Mouse (Mus musculus): ENCODE data around the gene Nfx1.
"Not testable (repeated sequence)": the region's sequence is repeated elsewhere in the genome, so short reads cannot be mapped to it uniquely, and the experiment has no call there.

The Nfx1 gene

DNA sequence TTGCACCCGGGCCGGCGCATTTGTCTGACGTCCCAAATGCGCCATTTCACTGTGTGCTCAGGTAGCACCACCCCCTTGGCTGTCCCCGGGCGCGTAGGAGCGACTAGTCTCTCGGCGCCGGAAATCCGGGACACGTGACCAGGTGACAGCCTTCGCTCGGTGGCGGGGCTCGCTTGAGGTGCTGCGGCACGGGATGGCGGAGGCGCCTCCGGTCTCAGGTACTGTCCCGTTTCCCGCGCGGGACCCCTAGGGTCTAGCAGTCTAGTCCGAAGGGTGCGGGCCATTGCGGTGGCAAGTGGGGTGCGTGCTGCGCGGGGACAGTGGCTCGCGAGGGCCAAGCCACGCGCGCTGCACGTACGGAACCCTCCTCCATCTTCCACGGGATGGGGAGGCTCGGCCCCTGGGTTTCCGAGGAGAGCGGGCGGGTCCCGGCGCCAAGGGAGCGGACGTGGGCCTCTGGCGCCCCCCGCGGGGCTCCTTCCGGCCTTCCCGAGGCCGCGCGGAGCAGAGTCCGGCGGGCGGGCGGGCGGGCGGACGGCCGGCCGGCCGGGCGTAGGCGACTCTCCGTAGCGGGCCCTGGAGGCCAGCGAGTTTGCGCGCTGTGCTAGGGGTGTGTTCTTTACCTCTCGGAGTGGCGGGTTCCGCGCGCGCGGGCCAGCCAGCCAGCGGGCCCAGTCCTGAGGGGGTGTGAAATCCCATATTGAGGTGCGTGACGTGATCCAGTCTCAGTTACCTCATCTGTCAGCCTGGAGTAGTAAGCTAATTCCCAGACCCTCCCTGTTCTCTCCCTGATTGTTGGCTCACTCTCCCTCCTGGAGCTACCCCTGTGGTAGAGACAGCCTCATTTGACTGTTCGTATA, at the start of gene Nfx1:
Nfx1 (plus strand) TSS at position 65 of the 860 bp plus-strand sequence.
- DNase-seq (ENCODE audit: low spot score in 2 of 2) = peak; percentile 92 to 95

DNA sequence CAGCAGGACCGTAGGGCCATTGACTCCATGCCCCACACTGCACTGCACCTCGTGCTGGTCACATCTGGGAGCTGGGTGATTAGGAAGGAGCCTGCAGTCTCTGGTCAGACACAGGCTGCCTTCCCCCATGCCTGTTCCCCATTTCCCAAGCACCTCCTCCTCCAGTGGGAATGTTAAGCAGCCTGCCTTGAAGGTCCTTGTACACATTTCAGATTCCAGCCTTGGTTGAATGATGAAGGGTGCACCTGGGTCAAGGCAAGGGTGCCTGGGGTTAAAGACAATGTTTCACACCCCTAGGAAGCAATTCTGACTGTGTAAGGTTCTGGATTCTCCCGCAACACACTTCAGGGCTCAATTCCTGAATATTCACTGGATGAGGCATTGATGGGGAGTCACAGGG, 49.4 kb upstream of the Nfx1 start:
- DNase-seq (ENCODE audit: low spot score in 2 of 2) = no peak

GRCm38 (mm10) chr4:40923087-40923651, 47.5 kb upstream of the Nfx1 start:
- no peak for DNase-seq (ENCODE audit: low spot score in 2 of 2)

DNA sequence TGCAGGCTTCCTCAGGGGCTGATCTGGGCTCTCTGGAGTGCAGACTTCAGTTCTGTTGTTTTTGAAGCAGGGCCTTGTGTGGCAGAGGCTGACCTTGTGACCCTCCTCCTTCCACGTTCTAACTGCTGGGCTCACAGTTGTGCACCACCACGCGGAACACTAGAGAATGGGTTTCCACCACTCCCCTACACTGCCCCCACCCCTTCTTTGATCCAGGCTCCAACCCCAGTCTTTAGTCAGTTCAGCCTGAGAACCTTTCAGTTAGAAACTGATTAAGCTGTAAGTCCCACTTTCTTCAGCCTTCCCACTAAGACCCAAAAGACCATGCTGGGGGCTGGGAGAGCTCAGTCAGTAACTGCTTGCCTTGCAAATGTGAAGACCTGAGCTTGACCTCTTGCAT, 45.1 kb upstream of the Nfx1 start:
- no peak for DNase-seq (ENCODE audit: low spot score in 2 of 2)

- no peak for DNase-seq (ENCODE audit: low spot score in 2 of 2)
Measured at GRCm38 (mm10) chr4:40929046-40929445, 41.7 kb upstream of the Nfx1 start.

DNA sequence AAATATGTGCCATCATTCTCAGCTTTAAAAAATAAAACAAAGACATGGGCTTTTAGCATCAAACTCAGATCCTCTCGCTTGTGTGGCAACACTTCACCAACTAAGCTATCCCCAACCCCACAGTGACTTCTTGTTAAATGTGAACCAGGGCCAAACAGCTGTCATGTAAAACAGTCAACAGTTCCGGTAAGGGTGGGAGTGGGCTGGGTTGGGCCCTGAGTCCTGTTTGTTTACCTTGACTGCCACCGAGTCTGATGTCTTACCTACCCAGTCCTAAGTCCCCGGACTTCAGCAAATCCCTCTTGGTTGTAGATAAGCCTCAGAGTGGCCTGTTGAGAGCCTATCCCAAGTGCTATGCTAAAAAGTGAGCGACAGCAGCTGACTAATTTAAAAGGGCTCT, 37.0 kb upstream of the Nfx1 start:
- no peak for DNase-seq (ENCODE audit: low spot score in 2 of 2)

GRCm38 (mm10) chr4:40934369-40934768, 36.3 kb upstream of the Nfx1 start:
- not testable (repeated sequence) for DNase-seq (ENCODE audit: low spot score in 2 of 2)

GRCm38 (mm10) chr4:40936175-40936839, 34.4 kb upstream of the Nfx1 start:
- no peak for DNase-seq (ENCODE audit: low spot score in 2 of 2)

DNA sequence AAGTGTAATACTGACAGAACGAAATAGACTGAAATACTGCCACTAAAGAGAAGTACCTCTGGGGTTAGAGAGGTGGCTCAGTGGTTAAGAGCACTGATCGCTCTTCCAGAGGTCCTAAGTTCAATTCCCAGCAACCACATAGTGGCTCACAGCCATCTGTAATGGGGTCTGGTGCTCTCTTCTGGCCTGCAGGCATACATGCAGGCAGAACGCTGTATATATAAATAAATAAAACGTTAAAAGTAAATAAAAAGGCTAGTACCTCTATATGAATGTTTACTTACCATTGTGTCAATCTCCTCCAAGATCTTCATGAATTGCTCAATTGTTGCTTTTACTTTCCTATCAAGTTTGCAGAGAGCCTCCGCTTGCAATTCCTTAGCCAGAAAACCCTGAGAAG, 31.9 kb upstream of the Nfx1 start:
- DNase-seq (ENCODE audit: low spot score in 2 of 2) = no peak

- no peak for DNase-seq (ENCODE audit: low spot score in 2 of 2)
Measured at GRCm38 (mm10) chr4:40943651-40944050, 27.1 kb upstream of the Nfx1 start.

GRCm38 (mm10) chr4:40946516-40947121, 24.1 kb upstream of the Nfx1 start:
- DNase-seq (ENCODE audit: low spot score in 2 of 2) = no peak

DNA sequence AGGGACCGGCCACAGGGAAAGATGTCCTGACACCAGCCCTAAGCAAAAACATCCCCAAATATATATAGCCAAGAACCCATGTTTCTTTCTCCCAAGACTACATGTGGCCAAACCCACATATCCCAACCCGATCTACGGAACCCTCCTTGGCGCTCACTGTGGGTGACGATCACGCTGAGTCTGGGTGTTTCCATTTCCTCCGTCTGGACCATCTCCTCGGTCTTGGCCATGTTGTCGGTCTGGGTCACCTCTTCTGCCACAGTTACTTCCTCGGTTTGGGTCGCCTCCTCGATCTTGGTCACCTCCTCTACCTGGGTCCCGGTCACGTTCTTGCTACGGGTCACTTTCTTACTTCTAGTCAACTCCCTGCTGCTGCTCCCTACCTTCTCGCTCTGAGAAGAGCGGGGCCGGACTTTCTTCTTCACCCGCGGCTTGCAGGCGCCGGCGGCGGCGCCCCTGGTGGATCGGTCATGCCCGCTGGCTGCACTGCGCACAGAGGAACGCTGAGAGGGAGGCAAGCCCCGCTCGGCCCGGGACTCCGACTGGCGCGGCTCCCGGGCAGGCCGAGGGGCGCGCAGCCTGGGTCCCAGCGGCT, 23.0 kb upstream of the Nfx1 start:
- DNase-seq (ENCODE audit: low spot score in 2 of 2) = no peak

DNA sequence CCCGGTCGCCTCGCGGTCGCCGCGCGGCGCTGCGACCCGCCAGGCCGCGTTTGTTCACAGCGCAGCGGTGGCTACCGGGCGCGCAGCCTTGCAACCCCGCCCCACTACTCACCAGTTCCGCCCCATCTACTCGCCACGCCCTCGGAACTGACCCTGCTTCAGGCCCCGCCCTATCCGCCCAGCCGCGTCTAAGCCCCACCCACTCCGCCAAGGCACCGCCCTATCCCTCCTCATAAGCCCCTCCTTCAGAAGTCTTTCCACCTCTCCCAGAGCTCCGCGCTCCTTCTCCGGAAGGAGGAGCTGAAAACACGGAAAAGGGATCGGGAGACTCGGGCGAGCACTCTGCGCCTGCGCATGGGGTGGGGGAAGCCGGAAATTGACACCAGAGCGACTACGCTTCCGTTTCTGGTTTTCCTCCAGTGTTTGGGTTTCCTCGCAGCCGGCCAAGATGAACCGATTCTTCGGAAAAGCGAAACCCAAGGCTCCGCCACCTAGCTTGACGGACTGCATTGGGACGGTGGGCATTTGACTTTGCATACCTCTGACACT, 22.5 kb upstream of the Nfx1 start, which contains the start of the genes Bag1 and Chmp5:
Bag1 (minus strand) TSS at position 135 of the 549 bp plus-strand sequence.
Chmp5 (plus strand) TSS at position 248 of the 549 bp plus-strand sequence.
- peak; percentile 98 for DNase-seq (ENCODE audit: low spot score in 2 of 2)

DNA sequence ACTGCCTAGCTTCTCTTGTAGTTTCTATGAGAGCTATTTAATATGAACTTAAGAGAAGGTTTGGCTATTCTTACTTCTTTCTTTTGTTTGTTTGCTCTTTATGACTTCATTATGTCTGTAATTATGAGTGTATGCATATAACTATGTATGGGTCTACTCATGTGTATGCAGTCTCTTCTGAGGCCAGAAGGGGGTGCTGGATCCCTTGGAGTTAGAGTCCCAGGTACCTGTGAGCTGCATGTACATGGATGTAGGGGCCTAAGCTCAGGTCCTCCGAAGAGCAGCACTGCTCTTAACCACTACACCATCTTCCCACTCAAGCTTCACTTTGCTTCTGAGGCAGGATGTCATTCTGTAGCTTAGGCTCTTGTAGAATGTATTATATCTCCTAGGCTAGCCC, 17.2 kb upstream of the Nfx1 start:
- DNase-seq (ENCODE audit: low spot score in 2 of 2) = peak in 1 of 2 experiments; percentile 16

- no peak for DNase-seq (ENCODE audit: low spot score in 2 of 2)
Measured at GRCm38 (mm10) chr4:40955942-40956341, 14.8 kb upstream of the Nfx1 start.

DNA sequence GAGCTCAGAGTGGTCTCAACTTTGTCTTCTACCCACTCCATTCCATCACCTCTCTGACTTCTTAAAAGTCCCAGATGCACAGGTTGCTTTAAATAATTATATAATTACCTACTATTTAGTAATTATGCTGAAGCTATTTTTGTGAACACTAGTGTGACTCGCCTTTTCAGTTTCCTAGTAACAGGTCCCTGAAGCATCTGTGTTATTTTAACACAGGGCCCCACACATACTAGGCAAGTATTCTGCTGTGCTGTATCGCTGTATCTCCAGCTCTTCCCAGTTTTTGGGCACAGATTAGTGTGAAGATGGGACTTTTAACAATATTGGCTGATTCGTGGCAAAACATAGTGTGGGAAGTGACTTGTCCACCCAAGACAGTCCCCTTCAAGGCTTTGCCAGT, 7.2 kb upstream of the Nfx1 start:
- DNase-seq (ENCODE audit: low spot score in 2 of 2) = no peak

DNA sequence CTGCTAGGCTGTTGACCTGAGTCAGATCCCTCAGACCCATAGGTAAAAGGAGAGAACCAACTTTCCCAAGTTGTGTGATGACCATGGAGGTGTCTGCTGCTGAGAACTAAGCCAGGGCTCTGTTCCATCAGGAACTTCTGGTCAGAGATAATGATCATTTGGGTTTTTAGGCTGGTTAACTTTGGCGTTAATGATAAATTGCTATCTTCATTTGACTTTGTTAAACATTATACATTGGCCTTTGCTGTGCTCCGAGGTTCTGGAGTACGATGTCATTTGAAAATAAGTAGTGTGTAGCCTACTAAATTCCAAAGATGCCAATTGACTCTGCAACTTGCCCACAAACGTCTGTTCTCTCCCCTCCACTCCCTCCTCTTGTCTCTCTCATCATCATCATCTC, 1.5 kb upstream of the Nfx1 start:
- no peak for DNase-seq (ENCODE audit: low spot score in 2 of 2)

DNA sequence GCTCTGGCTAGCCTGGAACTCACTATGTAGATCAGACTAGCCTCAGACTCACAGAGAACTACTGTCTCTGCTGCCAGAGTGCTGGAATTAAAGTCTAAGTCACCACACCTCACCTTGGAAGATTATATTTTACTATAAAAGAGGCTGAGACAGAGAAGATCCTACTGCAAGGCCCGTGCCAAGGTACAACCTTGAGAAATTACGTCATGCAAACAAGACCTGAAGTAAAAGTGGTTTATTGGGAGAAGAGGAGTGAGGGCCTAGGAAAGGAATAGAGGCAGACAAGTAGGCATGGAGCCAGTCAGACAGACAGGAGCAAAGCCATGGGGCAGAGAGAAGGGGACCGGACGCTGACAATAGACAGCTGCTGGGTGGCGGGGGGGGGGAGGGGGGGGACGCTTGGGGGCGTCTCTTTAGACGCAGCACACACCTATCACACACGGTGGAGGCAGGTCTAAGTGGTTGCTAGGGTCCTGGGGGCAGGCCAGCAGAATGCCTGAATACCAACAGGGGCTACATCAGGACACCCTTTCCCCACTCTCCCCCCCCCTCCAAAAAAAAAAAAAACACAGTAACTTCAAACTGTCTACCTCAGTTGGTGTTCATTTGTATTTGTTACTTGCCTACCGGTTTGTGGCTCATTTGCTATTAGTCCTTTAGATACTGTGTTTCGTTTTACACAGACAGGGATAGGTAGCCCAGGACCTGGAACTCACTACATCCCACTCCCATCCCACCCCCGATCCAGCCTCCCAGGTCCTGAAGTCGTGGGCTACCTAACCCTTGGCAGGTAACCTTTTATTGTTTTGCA, 720 bp upstream of the Nfx1 start:
- DNase-seq (ENCODE audit: low spot score in 2 of 2) = no peak

DNA sequence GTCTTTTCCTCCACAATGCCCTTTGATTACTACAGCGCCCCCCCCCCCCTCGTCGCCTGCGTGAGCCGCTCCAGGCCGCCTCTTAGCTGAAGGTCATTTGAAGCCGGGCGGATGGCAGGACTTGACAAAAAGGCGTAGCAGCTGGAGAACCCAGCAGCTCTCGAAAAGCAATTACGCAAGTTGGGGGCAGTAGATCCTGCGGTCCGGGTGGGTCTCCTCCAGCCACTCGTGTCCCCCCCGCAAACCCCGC, 189 bp upstream of the Nfx1 start:
- no peak for DNase-seq (ENCODE audit: low spot score in 2 of 2)

- peak; percentile 18 to 61 for DNase-seq (ENCODE audit: low spot score in 2 of 2)
Measured at GRCm38 (mm10) chr4:40971744-40972143, 1.0 kb downstream of the Nfx1 start.

GRCm38 (mm10) chr4:40974011-40974410, 3.3 kb downstream of the Nfx1 start:
- no peak for DNase-seq (ENCODE audit: low spot score in 2 of 2)
